8 mouse cellular contexts compared by ENCODE assay signal in the genomic region with DNA sequence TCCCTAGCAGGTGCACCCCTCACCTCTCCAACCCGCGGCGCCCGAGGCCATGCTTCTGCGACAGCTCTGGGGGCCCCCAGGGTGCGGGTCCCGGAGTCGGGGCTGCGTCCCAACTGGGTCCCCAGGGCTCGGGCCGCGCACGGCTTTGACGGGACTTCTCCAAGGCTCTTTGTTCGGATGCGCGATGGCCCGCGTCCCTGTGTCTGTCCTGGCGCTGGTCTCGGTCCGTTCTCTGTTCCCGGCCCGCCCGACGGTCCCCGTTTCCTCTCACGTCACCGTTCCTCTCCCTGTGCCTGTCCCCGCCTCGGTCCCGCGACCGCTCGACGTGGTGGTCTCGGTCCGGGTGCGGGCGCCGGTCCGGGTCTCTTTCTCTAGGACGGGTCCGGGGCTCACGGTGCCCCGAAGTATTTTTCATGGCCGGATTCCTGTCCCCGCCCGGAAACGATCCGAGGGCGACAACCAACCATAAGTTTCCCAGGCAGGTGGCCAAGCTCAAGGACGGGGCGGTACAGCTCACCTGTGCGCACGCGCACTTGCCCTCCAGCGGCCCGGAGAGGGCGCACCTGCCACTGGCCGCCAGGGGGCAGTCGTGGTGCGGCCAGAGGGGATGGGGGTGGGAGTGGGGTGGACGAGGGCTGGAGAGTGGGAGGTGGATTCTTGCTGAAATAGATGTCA. TPM values are rescaled to one million over a fixed set of nuclear protein-coding genes. Genes with fewer than 3 reads are reported as not detected.
A peak's percentile ranks its signal among the peaks of the same experiment; 100 is the strongest.
DNase-seq lines count a peak whose midpoint lies in the region; ATAC-seq and TF ChIP-seq lines count a peak whose summit lies in the region.

A gene (minus strand): TSS at position 511 of the 675 bp plus-strand sequence.

- peak within 1 kb of the TSS; percentile 67 for H3K4me2 ChIP-seq in hindbrain, embryonic 12.5 days (replicated peaks)
- peak within 1 kb of the TSS; percentile 77 for H3K4me2 ChIP-seq in limb, embryonic 15.5 days
- H3K4me2 ChIP-seq in midbrain, postnatal 0 days (ENCODE audit: low read depth, low read length, poor library complexity, severe bottlenecking): peak within 1 kb of the TSS; percentile 55

- peak; percentile 29 for DNase-seq in ovary, postnatal 10 days (ENCODE audit: low spot score)
- no peak for DNase-seq in ovary, adult 18-20 months (ENCODE audit: low spot score)
- peak; percentile 65 for DNase-seq in embryo, embryonic 9.5 days (ENCODE audit: extremely low spot score)
- peak; percentile 51 for DNase-seq in midbrain, postnatal 0 days (ENCODE audit: low spot score)
- DNase-seq in thymus, postnatal 25 days: peak; percentile 33
- DNase-seq in layer of hippocampus, adult 8-10 months (ENCODE audit: low spot score in 2 of 2): no peak

- H3K27ac ChIP-seq in hindbrain, embryonic 12.5 days: no peak within 1 kb of the TSS
- H3K27ac ChIP-seq in limb, embryonic 15.5 days: no peak within 1 kb of the TSS
- no peak within 1 kb of the TSS for H3K27ac ChIP-seq in midbrain, postnatal 0 days (ENCODE audit: low read depth, low read length)

- H3K27me3 ChIP-seq in hindbrain, embryonic 12.5 days: peaks cover 42% of the 10 kb centered on the region
- peaks cover 41% of the 10 kb centered on the region for H3K27me3 ChIP-seq in limb, embryonic 15.5 days
- peaks cover 17% of the 10 kb centered on the region for H3K27me3 ChIP-seq in midbrain, postnatal 0 days (ENCODE audit: insufficient read depth, low read length)

- H3K4me3 ChIP-seq in hindbrain, embryonic 12.5 days: peak within 1 kb of the TSS; percentile 41
- peak within 1 kb of the TSS; percentile 45 for H3K4me3 ChIP-seq in limb, embryonic 15.5 days
- H3K4me3 ChIP-seq in midbrain, postnatal 0 days (ENCODE audit: low read depth, low read length): peak within 1 kb of the TSS; percentile 34

- ATAC-seq in hindbrain, embryonic 12.5 days (ENCODE audit: low FRiP score): peak; percentile 56; the same call in 1 of the 2 replicates
- no peak for ATAC-seq in limb, embryonic 15.5 days (ENCODE audit: insufficient number of reproducible peaks, low FRiP score, low TSS enrichment, low read depth)
- peak; percentile 70; the same call in 1 of the 2 replicates for ATAC-seq in midbrain, postnatal 0 days (ENCODE audit: low FRiP score)

- TF ChIP-seq CTCF in midbrain, postnatal 0 days (IDR thresholded peaks at IDR 0.05): peak; percentile 87

- peaks cover 15% of the 10 kb centered on the region for H3K4me1 ChIP-seq in hindbrain, embryonic 12.5 days
- H3K4me1 ChIP-seq in limb, embryonic 15.5 days: peaks cover 32% of the 10 kb centered on the region
- H3K4me1 ChIP-seq in midbrain, postnatal 0 days (ENCODE audit: insufficient read depth, low read length): no peaks in the 10 kb centered on the region

- H3K36me3 ChIP-seq in hindbrain, embryonic 12.5 days: no peaks in the 10 kb centered on the region
- no peaks in the 10 kb centered on the region for H3K36me3 ChIP-seq in limb, embryonic 15.5 days
- H3K36me3 ChIP-seq in midbrain, postnatal 0 days (ENCODE audit: insufficient read depth, low read length): no peaks in the 10 kb centered on the region

- H3K9me3 ChIP-seq in hindbrain, embryonic 12.5 days (replicated peaks): no peaks in the 10 kb centered on the region
- H3K9me3 ChIP-seq in limb, embryonic 15.5 days: no peaks in the 10 kb centered on the region
- no peaks in the 10 kb centered on the region for H3K9me3 ChIP-seq in midbrain, postnatal 0 days (ENCODE audit: low read length)

- 3% methylated on average over 62 of the region's 64 CpGs for WGBS in hindbrain, embryonic 12.5 days
- WGBS in limb, embryonic 15.5 days: 3% methylated on average over 64 of the region's 64 CpGs
- 2% methylated on average over 64 of the region's 64 CpGs for WGBS in midbrain, postnatal 0 days

- H3K9ac ChIP-seq in hindbrain, embryonic 12.5 days: peak within 1 kb of the TSS; percentile 23; the same call in 1 of the 2 replicates
- no peak within 1 kb of the TSS for H3K9ac ChIP-seq in limb, embryonic 15.5 days
- 0 out of 2 replicates have a peak within 1 kb of the TSS, but pooled peaks have one; percentile 13 for H3K9ac ChIP-seq in midbrain, postnatal 0 days (replicated peaks; ENCODE audit: low read length, poor library complexity, severe bottlenecking)

RNA-seq across cellular contexts. Expression of the gene that starts here (rescaled TPM):
- 1.3 and 2.5 TPM in 2 replicates for polyA plus RNA-seq in hindbrain, embryonic 12.5 days (2016; fragmentation: Nextera tagmentation; extraction: Ambion mirVana)
- polyA plus RNA-seq in limb, embryonic 15.5 days (2015; fragmentation: Nextera tagmentation; extraction: Ambion mirVana): 4.0 and 5.8 TPM in 2 replicates
- total RNA-seq in midbrain, postnatal 0 days (2014; rRNA removed): 0.47 and 1.4 TPM in 2 replicates
- polyA plus RNA-seq in midbrain, postnatal 0 days (2015; fragmentation: Nextera tagmentation; extraction: Ambion mirVana): 1.1 and 1.6 TPM in 2 replicates
- under 1 TPM in 2 of 4 experiments, not detected in 2; 0.20 to 0.25 TPM for total RNA-seq in layer of hippocampus, adult 8-10 months (2022)

Comparison
In these comparisons a context has a peak if more than half of its experiments do, and no peak if none do; other contexts are left out.
1. DNase-seq: peak in ovary, postnatal 10 days (single experiment), embryo, embryonic 9.5 days (single experiment), midbrain, postnatal 0 days (single experiment) and thymus, postnatal 25 days (single experiment); none in ovary, adult 18-20 months (single experiment) and layer of hippocampus, adult 8-10 months (0 of 2).
2. Peak in every context shown above with its lines, with median percentiles within 50 percentile points of each other: H3K4me2 ChIP-seq and H3K4me3 ChIP-seq.